Mouse (Mus musculus) testis, adult 2 months (tissue): ENCODE data around the gene Epn1.

Experiments used
- CTCF ChIP-seq: fragments of 200-500 bp; IDR thresholded peaks from 2 replicates; pipeline ENCODE4 v1.5.1; 2012; ENCODE audit warnings: low read depth, mild to moderate bottlenecking, inconsistent platforms, low read length, moderate library complexity; ENCODE audit not compliant: control insufficient read depth, insufficient read depth, insufficient replicate concordance
- POLR2A ChIP-seq: fragments of 200-500 bp; IDR thresholded peaks from 2 replicates; pipeline ENCODE4 v1.6.1; 2012; ENCODE audit warnings: low read depth, mild to moderate bottlenecking, inconsistent platforms, low read length, moderate library complexity; ENCODE audit not compliant: control insufficient read depth

- TF ChIP-seq CTCF (no peak), POLR2A (no peak)
These were observed 18.7 kb downstream of the Epn1 start for GRCm38 (mm10) chr7:5098769-5099168.
